Comparison of ENCODE assay signal across 24 mouse cellular contexts in the genomic region with DNA sequence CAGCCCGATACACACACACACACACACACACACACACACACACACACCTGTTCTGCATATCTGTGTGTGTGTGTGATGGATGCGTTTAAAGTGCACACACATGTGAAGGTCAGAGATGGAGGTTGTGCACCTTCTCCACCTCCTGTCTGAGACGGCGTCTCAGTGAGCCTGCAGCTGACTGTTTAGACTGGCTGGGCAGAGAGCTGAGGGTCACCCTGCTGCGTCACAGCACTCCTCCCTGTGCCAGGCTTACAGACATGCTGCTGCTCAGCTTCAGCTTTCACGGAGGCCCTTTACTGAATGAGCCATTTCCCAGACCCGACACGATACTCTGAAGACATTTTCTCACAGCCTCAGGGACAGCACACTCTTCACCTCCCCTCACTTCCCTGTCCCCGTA. TPM values are rescaled to one million over a fixed set of nuclear protein-coding genes. Genes with fewer than 3 reads are reported as not detected.
A peak's percentile ranks its signal among the peaks of the same experiment; 100 is the strongest.
DNase-seq lines count a peak whose midpoint lies in the region; ATAC-seq lines count a peak whose summit lies in the region.
"Had no signal": no experiment of that assay in that cellular context is flagged by ENCODE, and none has a peak within 500 bp of the region (broad histone marks: within the 10 kb centered on the region; RNA-seq: fewer than 3 reads in every experiment).

No protein-coding gene starts in this region.

- H3K9ac ChIP-seq in forebrain, embryonic 11.5 days (ENCODE audit: low read length) = no peak overlapping the region
- H3K9ac ChIP-seq in heart, embryonic 11.5 days (ENCODE audit: low read depth, low read length) = no peak overlapping the region
- H3K9ac ChIP-seq: embryonic facial prominence, embryonic 15.5 days; forebrain, embryonic 12.5 days; heart, embryonic 12.5 days; hindbrain, embryonic 12.5 days had no signal

- no peaks in the 10 kb centered on the region for H3K27me3 ChIP-seq in forebrain, embryonic 11.5 days (ENCODE audit: control insufficient read depth, insufficient read depth, low read length)
- no peaks in the 10 kb centered on the region for H3K27me3 ChIP-seq in forebrain, embryonic 10.5 days (ENCODE audit: poor library complexity, severe bottlenecking)
- H3K27me3 ChIP-seq in heart, embryonic 11.5 days (ENCODE audit: control insufficient read depth, insufficient read depth, low read length) = no peaks in the 10 kb centered on the region
- no peaks in the 10 kb centered on the region for H3K27me3 ChIP-seq in megakaryocyte, embryonic 14.5 days (replicated peaks)
- H3K27me3 ChIP-seq: embryonic facial prominence, embryonic 15.5 days; forebrain, embryonic 12.5 days; heart, embryonic 12.5 days; hindbrain, embryonic 12.5 days had no signal

- H3K27ac ChIP-seq in forebrain, embryonic 11.5 days (ENCODE audit: low read depth, low read length) = no peak overlapping the region
- no peak overlapping the region for H3K27ac ChIP-seq in forebrain, embryonic 10.5 days
- no peak overlapping the region for H3K27ac ChIP-seq in heart, embryonic 11.5 days (ENCODE audit: low read depth, low read length)
- H3K27ac ChIP-seq: embryonic facial prominence, embryonic 15.5 days; forebrain, embryonic 12.5 days; hindbrain, embryonic 12.5 days had no signal

- H3K36me3 ChIP-seq in forebrain, embryonic 11.5 days (ENCODE audit: control insufficient read depth, insufficient read depth, low read length) = peaks cover 14% of the 10 kb centered on the region
- H3K36me3 ChIP-seq in forebrain, embryonic 10.5 days (replicated peaks) = peaks cover 95% of the 10 kb centered on the region
- peaks cover 35% of the 10 kb centered on the region for H3K36me3 ChIP-seq in heart, embryonic 11.5 days (ENCODE audit: control insufficient read depth, insufficient read depth, low read length)
- peaks cover 88% of the 10 kb centered on the region for H3K36me3 ChIP-seq in megakaryocyte, embryonic 14.5 days (replicated peaks; ENCODE audit: low read length)

- no peak overlapping the region for H3K4me3 ChIP-seq in forebrain, embryonic 11.5 days (ENCODE audit: low read depth, low read length)
- H3K4me3 ChIP-seq in forebrain, embryonic 10.5 days = no peak overlapping the region
- H3K4me3 ChIP-seq in heart, embryonic 11.5 days (ENCODE audit: low read depth, low read length) = no peak overlapping the region
- H3K4me3 ChIP-seq in megakaryocyte, embryonic 14.5 days (replicated peaks) = peak overlapping the region; percentile 47
- H3K4me3 ChIP-seq: embryonic facial prominence, embryonic 15.5 days; erythroblast, embryonic 14.5 days; forebrain, embryonic 12.5 days; heart, embryonic 12.5 days; hindbrain, embryonic 12.5 days had no signal

- WGBS in forebrain, embryonic 11.5 days = 90% methylated on average over 9 of the region's 9 CpGs
- 89% methylated on average over 9 of the region's 9 CpGs for WGBS in forebrain, embryonic 10.5 days
- 85% methylated on average over 9 of the region's 9 CpGs for WGBS in heart, embryonic 11.5 days (ENCODE audit: insufficient replicate concordance)

- no peak overlapping the region for H3K4me2 ChIP-seq in forebrain, embryonic 11.5 days (ENCODE audit: low read depth, low read length, severe bottlenecking)
- H3K4me2 ChIP-seq in heart, embryonic 11.5 days = no peak overlapping the region
- H3K4me2 ChIP-seq: embryonic facial prominence, embryonic 15.5 days; forebrain, embryonic 12.5 days; heart, embryonic 12.5 days; hindbrain, embryonic 12.5 days had no signal

- ATAC-seq in forebrain, embryonic 11.5 days (replicated peaks; ENCODE audit: low FRiP score) = no peak
- ATAC-seq in heart, embryonic 11.5 days (replicated peaks; ENCODE audit: insufficient number of reproducible peaks, low FRiP score, low TSS enrichment) = no peak
- ATAC-seq in megakaryocyte, adult 5-6 weeks (ENCODE audit: poor library complexity, severe bottlenecking) = no peak
- ATAC-seq: CD4-positive, CD25-positive, alpha-beta regulatory T cell, adult 4 months; forebrain, embryonic 16.5 days; hindbrain, embryonic 16.5 days; inflammation-experienced regulatory T-cells, adult 6 months; intestine, postnatal 0 days had no signal

- no peaks in the 10 kb centered on the region for H3K9me3 ChIP-seq in forebrain, embryonic 11.5 days (ENCODE audit: control insufficient read depth, low read length)
- H3K9me3 ChIP-seq in forebrain, embryonic 10.5 days = no peaks in the 10 kb centered on the region
- no peaks in the 10 kb centered on the region for H3K9me3 ChIP-seq in heart, embryonic 11.5 days (replicated peaks; ENCODE audit: control insufficient read depth, low read length)
- no peaks in the 10 kb centered on the region for H3K9me3 ChIP-seq in megakaryocyte, embryonic 14.5 days
- H3K9me3 ChIP-seq: embryonic facial prominence, embryonic 15.5 days; forebrain, embryonic 12.5 days; heart, embryonic 12.5 days; hindbrain, embryonic 12.5 days had no signal

- peak; percentile 35 for DNase-seq in forebrain, embryonic 11.5 days (ENCODE audit: low spot score)
- DNase-seq in forebrain, embryonic 10.5 days (ENCODE audit: extremely low spot score, low spot score) = no peak
- DNase-seq in gastrocnemius, postnatal 25 days = peak; percentile 25
- no peak for DNase-seq in gastrocnemius, postnatal 4 days (ENCODE audit: low spot score in 2 of 2)
- DNase-seq in heart, adult 8-10 months (ENCODE audit: low spot score) = peak; percentile 29
- DNase-seq: adrenal gland, postnatal 10 days; B cell, adult 2 months; cerebellum, adult 11 months; cerebellum, adult 8-10 months; cerebellum, postnatal 14 days; embryo, embryonic 11 days had no signal

- H3K4me1 ChIP-seq in forebrain, embryonic 11.5 days (replicated peaks; ENCODE audit: control insufficient read depth, insufficient read depth, low read length) = no peaks in the 10 kb centered on the region
- H3K4me1 ChIP-seq in forebrain, embryonic 10.5 days = no peaks in the 10 kb centered on the region
- no peaks in the 10 kb centered on the region for H3K4me1 ChIP-seq in heart, embryonic 11.5 days (ENCODE audit: control insufficient read depth, insufficient read depth, low read length)
- peaks cover 49% of the 10 kb centered on the region for H3K4me1 ChIP-seq in megakaryocyte, embryonic 14.5 days
- H3K4me1 ChIP-seq: embryonic facial prominence, embryonic 15.5 days; forebrain, embryonic 12.5 days; heart, embryonic 12.5 days; hindbrain, embryonic 12.5 days had no signal

RNA-seq across cellular contexts. Expression of gene Ddx19a, which starts 7.6 kb away (rescaled TPM):
- 36.2 and 37.3 TPM in 2 replicates for polyA plus RNA-seq in forebrain, embryonic 11.5 days (2014; fragmentation: Nextera tagmentation; extraction: Ambion mirVana)
- polyA plus RNA-seq in forebrain, embryonic 10.5 days (2016; fragmentation: Nextera tagmentation; extraction: Ambion mirVana) = 27.4 and 27.6 TPM in 2 replicates
- 10 to 100 TPM; 24.2 to 27.0 TPM for total RNA-seq in gastrocnemius, postnatal 25 days (2021)
- 10 to 100 TPM; 50.6 to 56.3 TPM for total RNA-seq in gastrocnemius, postnatal 4 days (2021)
- 10 to 100 TPM; 30.7 to 37.3 (median 35.3) TPM for total RNA-seq in heart, adult 8-10 months (2022)
- 23.4 and 27.2 TPM in 2 replicates for polyA plus RNA-seq in heart, embryonic 11.5 days (2014; fragmentation: Nextera tagmentation; extraction: Ambion mirVana)
- 5.2 and 18.4 TPM in 2 replicates for polyA plus RNA-seq in megakaryocyte, embryonic 14.5 days (2012; ENCODE audit: insufficient read depth, low replicate concordance)
- total RNA-seq in megakaryocyte, adult 5-6 weeks (2015) = 41.4 and 44.5 TPM in 2 replicates
- total RNA-seq in megakaryocyte, adult 5-6 weeks (2017) = 22.4 and 32.5 TPM in 2 replicates

RNA-seq across cellular contexts. Expression of gene Ddx19b, which starts 41.5 kb away (rescaled TPM):
- polyA plus RNA-seq in forebrain, embryonic 11.5 days (2014; fragmentation: Nextera tagmentation; extraction: Ambion mirVana) = 9.9 and 10.2 TPM in 2 replicates
- polyA plus RNA-seq in forebrain, embryonic 10.5 days (2016; fragmentation: Nextera tagmentation; extraction: Ambion mirVana) = 11.8 and 12.4 TPM in 2 replicates
- total RNA-seq in gastrocnemius, postnatal 25 days (2021) = 10 to 100 TPM; 11.4 to 11.5 TPM
- total RNA-seq in gastrocnemius, postnatal 4 days (2021) = 10 to 100 TPM; 10.2 to 10.7 TPM
- total RNA-seq in heart, adult 8-10 months (2022) = 10 to 100 TPM in 3 of 4 experiments, 1 to 10 TPM in 1; 9.8 to 11.9 (median 10.9) TPM
- polyA plus RNA-seq in heart, embryonic 11.5 days (2014; fragmentation: Nextera tagmentation; extraction: Ambion mirVana) = 3.8 and 4.8 TPM in 2 replicates
- 1.1 TPM in 1 of 2 replicates, not detected in the other for polyA plus RNA-seq in megakaryocyte, embryonic 14.5 days (2012; ENCODE audit: insufficient read depth, low replicate concordance)
- 4.3 and 5.5 TPM in 2 replicates for total RNA-seq in megakaryocyte, adult 5-6 weeks (2015)
- 8.6 and 10.5 TPM in 2 replicates for total RNA-seq in megakaryocyte, adult 5-6 weeks (2017)

RNA-seq across cellular contexts. Expression of gene Aars, which starts 42.9 kb away (rescaled TPM):
- polyA plus RNA-seq in forebrain, embryonic 11.5 days (2014; fragmentation: Nextera tagmentation; extraction: Ambion mirVana) = 79.0 and 91.7 TPM in 2 replicates
- 87.6 and 91.2 TPM in 2 replicates for polyA plus RNA-seq in forebrain, embryonic 10.5 days (2016; fragmentation: Nextera tagmentation; extraction: Ambion mirVana)
- total RNA-seq in gastrocnemius, postnatal 25 days (2021) = 10 to 100 TPM; 38.8 to 47.1 TPM
- 10 to 100 TPM; 47.1 to 52.3 TPM for total RNA-seq in gastrocnemius, postnatal 4 days (2021)
- 10 to 100 TPM; 32.2 to 33.5 (median 33.0) TPM for total RNA-seq in heart, adult 8-10 months (2022)
- 40.9 and 47.3 TPM in 2 replicates for polyA plus RNA-seq in heart, embryonic 11.5 days (2014; fragmentation: Nextera tagmentation; extraction: Ambion mirVana)
- 29.9 and 34.3 TPM in 2 replicates for polyA plus RNA-seq in megakaryocyte, embryonic 14.5 days (2012; ENCODE audit: insufficient read depth, low replicate concordance)
- 8.4 and 10.3 TPM in 2 replicates for total RNA-seq in megakaryocyte, adult 5-6 weeks (2015)
- total RNA-seq in megakaryocyte, adult 5-6 weeks (2017) = 26.0 and 29.3 TPM in 2 replicates

Comparison
In these comparisons a context has a peak if more than half of its experiments do, and no peak if none do; other contexts are left out.
1. DNase-seq: peak in forebrain, embryonic 11.5 days (single experiment), gastrocnemius, postnatal 25 days (single experiment) and heart, adult 8-10 months (single experiment); none in forebrain, embryonic 10.5 days (single experiment) and gastrocnemius, postnatal 4 days (0 of 2).